Mouse (Mus musculus): ENCODE measurements around the gene Dxo. TPM values are rescaled to one million over a fixed set of nuclear protein-coding genes. Genes with fewer than 3 reads are reported as not detected.

Gene Dxo
- polyA plus RNA-seq, 1 experiment from 2014 or later, result 70.2 TPM

GRCm38 (mm10) chr17:34861704-34862415, 25.0 kb downstream of the Dxo start:
- Histone ChIP-seq H3K27ac (no peak overlapping the region), H3K27me3 (no peaks in the 10 kb centered on the region), H3K4me1 (no peaks in the 10 kb centered on the region), H3K4me2 (replicated peaks) (no peak overlapping the region), H3K36me3 (peaks cover 3% of the 10 kb centered on the region; the same call in 1 of the 2 replicates), H3K9ac (no peak overlapping the region), H3K4me3 (no peak overlapping the region), H3K9me3 (replicated peaks) (no peaks in the 10 kb centered on the region)
- ATAC-seq (ENCODE audit: low FRiP score), result no peak
- 68% methylated on average over 13 of the region's 13 CpGs for WGBS

- WGBS, result 68% methylated on average over 8 of the region's 8 CpGs
- no peaks in the 10 kb centered on the region for H3K27me3 ChIP-seq
- no peaks in the 10 kb centered on the region for H3K4me1 ChIP-seq
- 0 out of 2 replicates have a peak within 1 kb of the TSS, but pooled peaks have one; percentile 13 for H3K9ac ChIP-seq
- no peak within 1 kb of the TSS for H3K4me2 ChIP-seq (replicated peaks)
- H3K36me3 ChIP-seq, result no peaks in the 10 kb centered on the region
- no peak within 1 kb of the TSS for H3K4me3 ChIP-seq
- no peaks in the 10 kb centered on the region for H3K9me3 ChIP-seq (replicated peaks)
- no peak within 1 kb of the TSS for H3K27ac ChIP-seq
- no peak for ATAC-seq (ENCODE audit: low FRiP score)
Measured at GRCm38 (mm10) chr17:34862416-34863081, 25.7 kb downstream of the Dxo start, which contains the start of gene Cfb. Gene Cfb (minus strand): TSS chr17:34862518.

DNA sequence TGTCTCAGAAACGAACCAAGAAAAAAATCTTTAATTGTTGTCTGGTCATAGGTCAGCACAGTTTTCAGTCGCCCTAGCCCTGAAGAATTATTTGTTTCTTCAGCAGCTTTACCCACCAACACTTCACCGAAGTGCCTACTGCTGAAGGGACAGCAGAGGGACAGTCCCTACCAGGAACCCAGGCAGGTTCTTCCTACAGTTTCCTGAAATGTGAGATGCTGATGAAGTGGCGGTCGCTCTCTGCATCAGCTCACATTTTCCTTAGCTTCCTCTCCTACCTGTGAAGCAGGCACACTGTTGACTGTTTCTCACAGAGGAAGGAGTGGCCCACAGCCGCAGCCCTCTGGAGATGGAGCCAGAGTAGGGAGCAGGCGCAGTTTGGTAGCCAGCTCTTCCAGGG, 29.2 kb downstream of the Dxo start:
- H3K4me1 ChIP-seq, result no peaks in the 10 kb centered on the region
- H3K27ac ChIP-seq, result no peak overlapping the region
- ATAC-seq (ENCODE audit: low FRiP score), result no peak
- no peak overlapping the region for H3K9ac ChIP-seq
- no peak overlapping the region for H3K4me3 ChIP-seq
- no peaks in the 10 kb centered on the region for H3K27me3 ChIP-seq
- no peaks in the 10 kb centered on the region for H3K9me3 ChIP-seq (replicated peaks)
- 71% methylated on average over 7 of the region's 7 CpGs for WGBS
- no peaks in the 10 kb centered on the region for H3K36me3 ChIP-seq
- no peak overlapping the region for H3K4me2 ChIP-seq (replicated peaks)

- WGBS, result 85% methylated on average over 6 of the region's 6 CpGs
- Histone ChIP-seq H3K4me3 (no peak overlapping the region), H3K9me3 (replicated peaks) (no peaks in the 10 kb centered on the region), H3K4me2 (replicated peaks) (no peak overlapping the region), H3K9ac (no peak overlapping the region), H3K27ac (no peak overlapping the region), H3K36me3 (no peaks in the 10 kb centered on the region), H3K4me1 (no peaks in the 10 kb centered on the region), H3K27me3 (no peaks in the 10 kb centered on the region)
- ATAC-seq (ENCODE audit: low FRiP score), result no peak
Measured at GRCm38 (mm10) chr17:34874321-34874720, 37.5 kb downstream of the Dxo start.

DNA sequence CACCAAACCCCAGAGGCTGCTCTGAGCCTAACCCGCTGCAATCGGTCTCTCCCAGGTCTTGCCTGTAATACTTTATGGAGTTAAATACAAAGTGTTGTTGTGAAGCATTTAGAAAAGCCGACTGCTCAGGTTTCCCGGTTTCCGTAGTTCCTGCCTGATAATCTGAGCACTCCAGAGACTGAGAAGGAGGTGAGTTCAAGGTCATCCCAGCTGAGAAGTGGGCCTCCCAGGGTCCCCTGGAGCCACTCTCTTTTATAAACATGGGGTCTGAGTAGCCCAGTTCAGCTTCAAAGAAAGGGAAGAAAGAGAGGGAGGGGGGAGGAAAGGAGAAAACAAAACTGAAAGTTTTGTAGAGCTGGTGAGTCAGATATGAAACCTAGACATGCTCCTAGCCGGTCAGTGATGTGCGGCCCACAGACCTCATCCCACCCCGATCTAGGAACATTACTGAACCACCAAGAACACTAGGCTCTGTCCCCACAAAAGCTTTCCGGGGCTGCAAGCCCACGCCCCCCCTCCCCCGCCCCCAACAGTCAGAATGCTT, 42.6 kb downstream of the Dxo start, which contains the start of gene Zbtb12:
Gene Zbtb12 (plus strand): TSS at position 148 of the 544 bp plus-strand sequence.
- H3K4me2 ChIP-seq (replicated peaks), result no peak within 1 kb of the TSS
- no peak within 1 kb of the TSS for H3K9ac ChIP-seq
- no peak for ATAC-seq (ENCODE audit: low FRiP score)
- H3K36me3 ChIP-seq, result no peaks in the 10 kb centered on the region
- no peaks in the 10 kb centered on the region; the same call in 1 of the 2 replicates for H3K4me1 ChIP-seq
- WGBS, result 63% methylated on average over 11 of the region's 11 CpGs
- no peak within 1 kb of the TSS for H3K27ac ChIP-seq
- H3K27me3 ChIP-seq, result peaks cover 23% of the 10 kb centered on the region
- H3K4me3 ChIP-seq, result no peak within 1 kb of the TSS
- no peaks in the 10 kb centered on the region for H3K9me3 ChIP-seq (replicated peaks)

DNA sequence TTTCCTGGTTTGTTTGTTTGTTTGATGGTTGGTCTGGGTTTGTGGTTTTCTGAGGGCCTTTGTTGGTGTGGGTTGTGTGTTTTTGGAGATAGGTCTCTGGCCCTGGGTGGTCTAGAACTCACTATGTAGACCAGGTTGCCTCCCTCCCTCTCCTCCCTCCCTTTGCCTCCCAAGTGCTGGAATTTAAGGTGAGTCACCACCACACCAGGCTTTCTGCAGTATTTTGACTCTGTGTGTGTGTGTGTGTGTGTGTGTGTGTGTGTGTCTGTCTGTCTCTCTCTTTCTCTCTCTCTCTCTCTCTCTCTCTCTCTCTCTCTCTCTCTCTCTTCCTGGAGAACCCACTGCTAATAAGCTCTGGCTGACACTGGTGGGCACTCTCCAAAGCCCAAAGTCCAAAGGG, 44.3 kb downstream of the Dxo start:
- no peak overlapping the region for H3K9ac ChIP-seq
- H3K36me3 ChIP-seq, result no peaks in the 10 kb centered on the region
- no peak overlapping the region for H3K27ac ChIP-seq
- H3K9me3 ChIP-seq (replicated peaks), result no peaks in the 10 kb centered on the region
- H3K4me3 ChIP-seq, result no peak overlapping the region
- no peak for ATAC-seq (ENCODE audit: low FRiP score)
- H3K4me2 ChIP-seq (replicated peaks), result 0 out of 2 replicates have a peak overlapping the region, but pooled peaks have one; percentile 4
- H3K27me3 ChIP-seq, result peaks cover 23% of the 10 kb centered on the region
- no peaks in the 10 kb centered on the region; the same call in 1 of the 2 replicates for H3K4me1 ChIP-seq

DNA sequence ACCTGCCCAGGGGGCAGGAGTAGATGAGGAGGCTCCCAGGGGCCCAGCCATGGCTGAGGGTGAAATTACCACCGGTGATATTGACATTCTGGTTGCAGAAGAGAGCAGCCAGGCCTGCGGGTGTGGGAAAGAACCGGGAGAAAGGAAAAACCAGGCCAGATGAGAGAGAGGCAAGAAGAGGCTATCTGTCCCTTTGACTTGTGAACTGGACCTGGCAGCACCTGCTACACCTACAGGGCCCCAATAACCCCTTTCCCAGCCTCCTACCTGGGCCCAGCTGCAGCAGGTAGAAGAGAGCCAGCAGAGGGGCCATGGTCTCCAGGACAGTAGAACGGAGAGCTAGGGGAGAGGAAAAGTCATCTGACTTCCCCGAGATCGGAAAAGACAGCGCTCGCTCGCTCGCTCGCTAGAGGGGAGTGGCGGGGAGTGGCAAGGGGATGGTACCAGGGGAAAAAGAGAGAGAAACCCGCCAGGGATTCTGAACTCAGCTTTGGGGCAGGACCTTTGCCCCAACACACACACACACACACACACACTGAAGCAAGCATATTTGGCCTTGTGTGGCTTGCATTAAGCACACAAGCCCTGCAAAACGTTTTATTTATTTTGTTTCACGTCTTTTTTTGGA, 45.0 kb downstream of the Dxo start, which contains the start of gene Gm20547:
Gene Gm20547 (minus strand): TSS at position 360 of the 628 bp plus-strand sequence.
- Histone ChIP-seq H3K4me3 (no peak within 1 kb of the TSS), H3K9ac (peak within 1 kb of the TSS; percentile 33; the same call in 1 of the 2 replicates), H3K27me3 (peaks cover 23% of the 10 kb centered on the region), H3K9me3 (replicated peaks) (no peaks in the 10 kb centered on the region), H3K27ac (no peak within 1 kb of the TSS), H3K36me3 (no peaks in the 10 kb centered on the region), H3K4me2 (replicated peaks) (peak within 1 kb of the TSS; percentile 4; the same call in 1 of the 2 replicates), H3K4me1 (no peaks in the 10 kb centered on the region; the same call in 1 of the 2 replicates)
- WGBS, result 9% methylated on average over 15 of the region's 15 CpGs
- ATAC-seq (ENCODE audit: low FRiP score), result no peak

- H3K4me2 ChIP-seq (replicated peaks), result no peak overlapping the region
- H3K27ac ChIP-seq, result no peak overlapping the region
- no peaks in the 10 kb centered on the region; the same call in 1 of the 2 replicates for H3K4me1 ChIP-seq
- H3K36me3 ChIP-seq, result no peaks in the 10 kb centered on the region
- H3K9ac ChIP-seq, result no peak overlapping the region
- H3K9me3 ChIP-seq (replicated peaks), result no peaks in the 10 kb centered on the region
- ATAC-seq (ENCODE audit: low FRiP score), result no peak
- peaks cover 23% of the 10 kb centered on the region for H3K27me3 ChIP-seq
- WGBS, result 67% methylated on average over 3 of the region's 3 CpGs
- H3K4me3 ChIP-seq, result no peak overlapping the region
Measured at GRCm38 (mm10) chr17:34883332-34883731, 46.5 kb downstream of the Dxo start.

DNA sequence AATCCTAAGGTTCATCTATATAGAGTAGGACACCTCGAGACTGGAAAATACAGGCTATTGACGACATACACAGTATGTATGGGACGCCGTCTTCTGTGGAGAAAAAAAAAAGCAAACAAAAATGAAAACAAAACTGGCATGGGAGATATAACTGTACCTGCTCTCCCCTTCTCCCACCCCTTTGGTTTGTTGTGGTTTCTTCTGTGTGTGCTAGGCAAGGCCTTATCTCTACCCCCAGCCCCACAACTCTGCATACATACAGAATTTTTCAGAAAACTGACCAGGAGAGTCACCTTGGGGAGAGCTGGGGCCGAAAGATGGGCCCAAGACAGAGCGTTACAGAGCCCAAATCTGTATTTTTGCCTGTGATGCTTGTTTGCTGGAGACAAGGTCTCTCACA, 47.9 kb downstream of the Dxo start:
- H3K4me1 ChIP-seq, result no peaks in the 10 kb centered on the region; the same call in 1 of the 2 replicates
- H3K9me3 ChIP-seq (replicated peaks), result no peaks in the 10 kb centered on the region
- H3K27ac ChIP-seq, result no peak overlapping the region
- 86% methylated on average over 6 of the region's 6 CpGs for WGBS
- peaks cover 23% of the 10 kb centered on the region for H3K27me3 ChIP-seq
- H3K36me3 ChIP-seq, result no peaks in the 10 kb centered on the region
- H3K4me3 ChIP-seq, result no peak overlapping the region
- H3K9ac ChIP-seq, result no peak overlapping the region
- no peak for ATAC-seq (ENCODE audit: low FRiP score)
- no peak overlapping the region for H3K4me2 ChIP-seq (replicated peaks)

DNA sequence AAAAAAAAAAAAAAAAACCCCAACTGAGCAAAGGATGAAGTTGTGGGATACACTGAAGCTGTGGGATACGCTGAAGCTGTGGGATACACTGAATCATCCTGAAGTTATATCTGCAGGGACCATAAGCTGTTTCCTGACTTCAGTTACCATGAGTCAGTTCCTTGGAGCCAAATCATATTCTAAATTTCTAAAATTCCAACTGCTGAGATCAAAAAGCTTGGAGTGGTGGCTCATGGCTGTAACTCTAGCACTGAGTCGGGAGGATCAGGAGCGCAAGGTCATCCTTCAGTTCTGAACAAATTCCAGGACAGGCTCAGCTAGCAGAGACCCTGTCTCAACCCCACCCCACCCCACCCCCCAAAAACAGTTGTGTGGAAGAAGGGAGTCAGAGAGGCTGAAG, 48.8 kb downstream of the Dxo start:
- Histone ChIP-seq H3K27ac (no peak overlapping the region), H3K4me1 (no peaks in the 10 kb centered on the region; the same call in 1 of the 2 replicates), H3K9me3 (replicated peaks) (no peaks in the 10 kb centered on the region), H3K9ac (no peak overlapping the region), H3K36me3 (no peaks in the 10 kb centered on the region), H3K4me2 (replicated peaks) (no peak overlapping the region), H3K27me3 (peaks cover 23% of the 10 kb centered on the region), H3K4me3 (no peak overlapping the region)
- 82% methylated on average over 3 of the region's 3 CpGs for WGBS
- ATAC-seq (ENCODE audit: low FRiP score), result no peak

DNA sequence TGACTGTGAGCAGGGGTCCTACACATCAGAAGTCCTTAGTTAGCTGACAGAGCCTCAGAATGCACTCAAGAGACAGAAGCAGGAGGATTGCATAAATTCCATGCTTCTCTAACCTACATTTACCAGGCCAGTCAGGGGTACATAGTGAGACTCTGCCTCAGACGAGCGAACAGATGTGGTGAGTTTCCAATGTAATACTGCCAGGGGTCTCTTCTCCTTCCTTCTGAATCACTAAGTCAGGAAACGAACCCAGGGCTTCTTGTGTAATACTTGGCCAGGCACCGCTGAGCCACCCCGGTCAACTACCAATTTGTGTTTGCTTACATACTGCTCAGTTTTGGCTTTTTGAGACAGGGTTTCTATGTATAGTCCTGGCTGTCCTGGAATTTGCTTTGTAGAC, 51.1 kb downstream of the Dxo start:
- Histone ChIP-seq H3K9me3 (replicated peaks) (no peaks in the 10 kb centered on the region), H3K27ac (no peak overlapping the region), H3K9ac (no peak overlapping the region), H3K4me1 (no peaks in the 10 kb centered on the region), H3K4me2 (replicated peaks) (no peak overlapping the region), H3K36me3 (no peaks in the 10 kb centered on the region), H3K27me3 (peaks cover 10% of the 10 kb centered on the region; the same call in 1 of the 2 replicates), H3K4me3 (no peak overlapping the region)
- 88% methylated on average over 5 of the region's 5 CpGs for WGBS
- no peak for ATAC-seq (ENCODE audit: low FRiP score)

All from hindbrain, embryonic 12.5 days (tissue).